Mouse (Mus musculus) forelimb bud, embryonic 11.5 days (tissue): ENCODE results near the gene Syt5.
A peak's percentile ranks its signal among the peaks of the same experiment; 100 is the strongest.
"Not testable (repeated sequence)": the region's sequence is repeated elsewhere in the genome, so short reads cannot be mapped to it uniquely, and the experiment has no call there.

ENCODE experiments used
- DNase-seq: peaks from one replicate; pipeline ENCODE4 v3.0.0-alpha.2; 2012; ENCODE audit warnings: low read depth, low spot score

The Syt5 gene

DNA sequence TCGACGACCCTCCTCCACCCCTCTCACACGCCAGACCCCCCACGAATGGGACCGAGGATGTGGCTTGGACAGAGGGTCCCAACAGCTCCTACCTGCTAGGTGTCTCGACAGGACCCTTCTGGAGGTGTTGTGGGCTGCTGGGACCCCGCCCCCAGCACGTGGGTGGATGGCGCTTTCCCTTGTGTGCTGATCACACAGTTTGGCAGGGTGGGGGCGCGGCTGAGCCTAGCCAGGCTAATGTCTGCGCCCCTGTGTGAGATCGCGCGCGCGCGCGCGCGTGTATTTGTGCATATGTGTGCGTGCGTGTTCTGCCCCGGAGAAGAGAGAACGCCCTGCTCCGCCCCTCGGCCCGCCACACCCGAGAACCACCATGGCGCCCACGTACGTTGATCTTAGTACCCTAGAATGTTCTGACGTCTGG lies at the start of gene Syt5:
TSS of gene Syt5 (minus strand) at position 321 of the 421 bp plus-strand sequence.
- peak; percentile 16 for DNase-seq

DNA sequence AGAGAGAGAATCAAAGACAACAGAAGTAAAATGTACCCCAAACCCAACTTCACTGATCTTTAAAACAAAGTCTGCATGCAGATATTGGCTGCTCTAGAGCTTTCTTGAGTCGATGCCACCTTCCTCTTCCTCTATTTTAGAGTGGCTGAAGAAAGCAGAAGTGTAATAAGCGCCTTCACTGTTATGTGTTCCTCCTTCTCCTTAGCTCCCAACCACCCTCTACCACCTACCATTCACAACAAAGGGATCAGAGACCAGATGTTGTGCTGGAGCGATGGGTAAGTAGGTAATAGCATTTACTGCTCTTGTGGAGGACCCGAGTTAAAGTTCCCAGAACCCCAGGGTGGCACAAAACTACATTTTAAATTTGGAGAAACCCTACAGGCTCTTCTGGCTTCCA lies 49.7 kb upstream of the Syt5 start:
- not testable (repeated sequence) for DNase-seq

DNA sequence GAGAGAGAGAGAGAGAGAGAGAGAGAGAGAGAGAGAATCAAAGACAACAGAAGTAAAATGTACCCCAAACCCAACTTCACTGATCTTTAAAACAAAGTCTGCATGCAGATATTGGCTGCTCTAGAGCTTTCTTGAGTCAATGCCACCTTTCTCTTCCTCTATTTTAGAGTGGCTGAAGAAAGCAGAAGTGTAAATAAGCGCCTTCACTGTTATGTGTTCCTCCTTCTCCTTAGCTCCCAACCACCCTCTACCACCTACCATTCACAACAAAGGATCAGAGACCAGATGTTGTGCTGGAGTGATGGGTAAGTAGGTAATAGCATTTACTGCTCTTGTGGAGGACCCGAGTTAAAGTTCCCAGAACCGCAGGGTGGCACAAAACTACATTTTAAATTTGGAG lies 34.1 kb upstream of the Syt5 start:
- not testable (repeated sequence) for DNase-seq

DNA sequence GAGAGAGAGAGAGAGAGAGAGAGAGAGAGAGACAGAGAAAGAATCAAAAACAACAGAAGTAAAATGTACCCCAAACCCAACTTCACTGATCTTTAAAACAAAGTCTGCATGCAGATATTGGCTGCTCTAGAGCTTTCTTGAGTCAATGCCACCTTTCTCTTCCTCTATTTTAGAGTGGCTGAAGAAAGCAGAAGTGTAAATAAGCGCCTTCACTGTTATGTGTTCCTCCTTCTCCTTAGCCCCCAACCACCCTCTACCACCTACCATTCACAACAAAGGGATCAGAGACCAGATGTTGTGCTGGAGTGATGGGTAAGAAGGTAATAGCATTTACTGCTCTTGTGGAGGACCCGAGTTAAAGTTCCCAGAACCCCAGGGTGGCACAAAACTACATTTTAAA lies 25.0 kb upstream of the Syt5 start:
- not testable (repeated sequence) for DNase-seq

DNA sequence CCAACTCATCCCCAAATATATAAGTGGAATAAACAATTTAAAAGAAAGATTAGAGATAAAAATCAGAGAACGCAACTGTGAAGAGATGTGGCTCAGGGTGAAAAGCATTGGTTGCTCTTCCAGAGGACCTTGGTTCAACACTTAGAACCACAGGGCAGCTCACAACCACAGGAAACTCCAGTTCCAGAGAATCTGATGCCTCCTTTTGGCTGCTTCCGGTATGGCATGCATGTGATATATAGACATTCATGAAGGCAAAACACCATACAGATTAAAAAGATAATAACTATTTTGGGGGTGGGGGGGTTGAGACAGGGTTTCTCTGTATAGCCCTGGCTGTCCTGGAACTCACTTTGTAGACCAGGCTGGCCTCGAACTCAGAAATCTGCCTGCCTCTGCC lies 15.3 kb upstream of the Syt5 start:
- DNase-seq, result no peak

DNA sequence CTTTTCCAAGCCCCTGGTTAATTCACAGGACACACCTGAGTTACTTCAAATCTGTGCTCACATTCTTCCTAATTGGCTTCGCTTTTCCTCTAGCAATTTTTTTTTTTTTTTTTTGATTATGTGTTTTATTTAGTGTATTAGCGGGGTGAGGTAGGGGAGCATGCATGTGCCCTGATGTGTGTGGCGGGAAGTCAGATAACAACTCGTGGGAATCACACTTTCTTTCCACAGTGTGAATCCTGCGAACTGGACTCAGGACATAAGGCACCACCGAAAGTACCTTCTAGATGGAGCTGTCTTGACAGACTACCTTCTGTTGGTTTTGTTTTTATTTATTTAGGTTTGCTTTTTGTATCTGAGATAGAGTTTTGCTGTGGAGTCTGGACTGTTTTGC lies 9.8 kb upstream of the Syt5 start:
- no peak for DNase-seq

DNA sequence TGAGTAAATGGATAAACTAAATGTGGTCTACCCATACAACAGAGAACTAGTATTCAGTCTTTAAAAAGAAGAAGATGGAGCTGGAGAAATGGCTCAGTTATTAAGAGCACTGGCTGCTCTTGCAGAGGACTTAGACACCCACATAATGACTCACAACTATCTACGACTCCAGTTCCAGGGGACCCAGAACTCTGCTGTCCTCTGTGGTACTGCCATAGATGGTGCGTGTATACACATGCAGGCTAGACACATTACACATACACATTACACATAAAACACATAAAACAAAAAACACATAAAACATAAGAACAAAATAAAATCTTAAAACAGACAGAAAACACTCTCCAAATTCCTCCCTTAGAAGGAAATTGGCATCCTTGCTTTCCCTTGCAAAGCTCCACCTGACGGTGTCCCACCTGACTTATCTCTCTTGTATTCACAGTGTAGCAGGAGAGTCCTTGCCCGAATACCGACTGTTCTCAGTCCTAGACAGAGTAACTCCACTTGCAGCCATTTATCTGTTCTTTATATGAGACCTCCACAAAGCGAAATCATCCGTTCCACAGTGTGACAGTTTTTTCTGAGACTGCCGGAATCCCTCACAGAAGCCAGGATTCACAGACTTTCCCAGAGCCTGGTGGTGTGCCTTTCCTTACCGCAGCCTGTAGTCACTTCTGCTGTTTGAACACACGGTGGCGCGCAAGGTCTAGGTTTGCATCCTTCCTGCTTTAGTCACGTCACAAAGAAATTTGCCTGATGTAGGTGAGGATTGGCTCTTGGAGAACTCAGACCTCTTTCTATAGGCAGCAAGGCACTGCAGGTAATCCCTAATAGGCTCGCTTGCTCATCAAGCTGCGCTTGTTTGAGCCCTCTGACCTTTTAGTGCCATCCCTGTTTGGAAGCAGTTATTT lies 9.2 kb upstream of the Syt5 start:
- peak; percentile 90 for DNase-seq

DNA sequence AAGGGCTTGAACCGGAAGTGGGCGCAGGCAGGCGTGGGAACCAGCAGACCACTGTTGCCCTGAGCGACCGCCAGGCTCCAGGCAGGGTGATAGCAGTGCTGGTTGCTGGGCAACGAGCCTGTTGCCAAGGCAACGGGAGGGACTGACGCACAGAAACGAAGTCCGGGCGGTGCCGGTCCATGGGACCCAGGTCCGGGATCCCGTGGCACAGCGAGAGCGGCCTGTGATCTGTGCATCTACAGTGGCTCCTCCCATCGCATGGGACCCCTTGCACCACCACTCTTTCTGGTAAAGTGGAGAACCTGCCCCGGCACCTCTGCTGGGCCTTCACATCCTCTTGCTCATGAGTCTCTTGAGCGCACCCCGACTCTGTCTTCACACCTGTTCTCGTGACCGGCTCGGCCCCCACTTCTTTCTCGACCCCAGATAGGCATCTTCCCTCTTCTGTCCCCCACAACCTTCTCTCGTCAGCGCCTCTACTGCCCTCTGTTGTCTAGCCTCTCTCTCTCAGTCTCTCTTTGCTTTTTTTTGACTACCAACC lies 680 bp downstream of the Syt5 start:
- peak; percentile 80 for DNase-seq

DNA sequence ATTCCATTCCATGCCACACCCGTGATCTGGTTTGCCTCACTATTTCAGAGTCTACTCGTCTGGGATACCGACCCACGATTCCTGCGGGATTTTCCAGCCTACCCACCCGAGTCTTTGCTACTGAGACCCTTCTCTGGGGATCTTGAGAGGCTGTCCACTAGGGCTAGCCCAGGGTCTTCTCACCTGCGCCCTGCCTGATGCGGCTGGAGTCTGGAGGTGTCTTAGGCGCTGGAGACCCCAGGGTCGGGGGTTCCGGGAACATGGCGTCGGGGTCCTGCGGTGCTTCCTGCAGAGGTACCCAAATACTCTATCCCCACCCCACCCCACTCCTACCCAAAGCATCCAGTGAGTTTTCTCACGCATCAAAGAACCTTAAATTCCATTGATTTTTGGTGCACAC lies 1.3 kb downstream of the Syt5 start:
- no peak for DNase-seq

DNA sequence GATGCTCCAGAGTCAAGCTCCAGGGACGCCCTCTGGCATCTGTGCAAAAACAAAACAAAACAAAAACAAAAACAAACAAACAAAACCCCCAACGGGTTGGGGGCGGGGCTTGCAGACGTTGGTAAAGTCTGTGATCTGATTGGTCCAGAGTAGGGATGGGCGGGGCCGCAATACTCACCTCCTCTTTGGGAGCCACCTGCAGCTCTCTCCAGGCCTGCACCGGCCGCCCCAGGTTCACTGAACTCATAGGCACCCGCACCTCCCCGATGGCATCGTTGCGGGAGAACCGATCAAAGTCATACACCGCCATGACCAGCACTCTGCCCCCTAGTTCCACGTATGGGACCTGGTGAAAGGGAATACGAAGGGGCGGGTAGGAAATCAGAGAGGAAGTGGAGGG lies 5.3 kb downstream of the Syt5 start:
- DNase-seq, result no peak

DNA sequence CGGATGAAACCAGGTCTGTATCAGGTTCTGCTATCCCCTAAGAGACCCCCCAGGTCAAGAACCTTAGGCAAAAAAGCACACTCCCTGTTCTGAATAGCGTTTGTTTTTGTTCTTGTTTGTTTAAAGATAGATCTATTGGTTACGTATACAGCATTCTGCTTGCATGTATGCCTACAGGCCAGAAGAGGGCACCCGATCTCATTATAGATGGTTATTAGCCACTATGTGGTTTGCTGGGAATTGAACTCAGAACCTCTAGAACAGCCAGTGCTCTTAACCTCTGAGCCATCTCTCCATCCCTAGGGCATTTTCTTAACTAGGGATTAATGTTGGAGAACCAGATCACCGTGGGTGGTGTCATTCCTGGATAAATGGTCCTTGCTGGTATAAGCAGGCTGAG lies 6.0 kb downstream of the Syt5 start:
- no peak for DNase-seq

DNA sequence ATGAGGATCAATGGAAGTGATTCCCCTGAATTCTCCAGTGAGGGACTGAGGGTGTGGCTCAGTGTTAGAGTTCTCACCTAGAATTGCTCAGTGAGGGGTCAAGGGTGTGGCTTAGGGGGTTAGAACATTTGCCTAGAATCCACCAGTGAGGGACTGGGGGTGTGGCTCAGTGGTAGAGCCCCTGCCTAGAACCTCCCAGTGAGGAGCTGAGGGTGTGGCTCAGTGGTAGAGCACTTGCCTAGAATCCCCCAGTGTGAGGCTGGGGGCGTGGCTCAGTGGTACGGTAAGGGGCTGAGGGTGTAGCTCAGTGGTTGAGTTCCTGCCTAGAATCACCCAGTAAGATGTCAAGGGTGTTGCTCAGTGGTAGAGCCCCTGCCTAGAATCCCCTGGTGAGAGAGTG lies 8.3 kb downstream of the Syt5 start:
- no peak for DNase-seq

DNA sequence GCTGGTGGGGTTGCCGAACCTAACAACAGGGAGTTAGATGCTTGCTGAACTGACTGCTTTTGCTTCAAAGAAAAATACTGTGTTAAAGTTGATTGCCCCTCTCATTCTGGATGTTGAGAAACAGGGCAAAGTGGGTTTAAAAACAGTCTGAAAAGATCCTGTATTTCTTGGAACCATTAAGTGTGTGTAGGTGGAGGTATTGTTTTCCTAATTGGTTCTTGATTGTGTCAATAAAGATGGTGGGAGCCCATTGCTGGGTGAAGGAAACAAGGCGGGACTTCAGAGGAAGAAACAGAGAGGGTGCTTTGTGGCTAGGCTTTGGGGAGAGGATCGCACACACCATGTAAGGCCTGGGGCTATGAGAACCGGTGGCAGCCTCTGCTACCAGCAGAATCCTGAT lies 10.2 kb downstream of the Syt5 start:
- DNase-seq, result no peak

DNA sequence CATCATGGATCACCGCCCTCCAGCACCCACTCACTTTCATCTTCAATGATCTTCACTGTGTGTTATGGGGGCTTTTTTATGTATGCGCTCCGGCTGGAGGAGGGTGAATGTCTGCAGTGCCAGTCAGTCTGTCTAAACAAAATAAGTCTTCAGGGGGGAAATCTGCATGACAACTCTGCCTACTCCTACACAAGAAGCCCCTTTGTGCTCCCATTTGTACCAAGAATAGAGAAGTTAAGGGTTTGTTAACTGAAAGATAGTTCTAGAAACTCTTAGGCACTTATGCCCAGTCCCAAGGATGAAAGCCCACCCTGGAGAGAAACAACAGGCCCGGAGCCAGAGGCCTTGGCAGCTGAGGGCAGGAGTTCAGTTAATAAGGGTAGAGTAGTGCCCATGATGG lies 11.0 kb downstream of the Syt5 start:
- DNase-seq, result no peak

DNA sequence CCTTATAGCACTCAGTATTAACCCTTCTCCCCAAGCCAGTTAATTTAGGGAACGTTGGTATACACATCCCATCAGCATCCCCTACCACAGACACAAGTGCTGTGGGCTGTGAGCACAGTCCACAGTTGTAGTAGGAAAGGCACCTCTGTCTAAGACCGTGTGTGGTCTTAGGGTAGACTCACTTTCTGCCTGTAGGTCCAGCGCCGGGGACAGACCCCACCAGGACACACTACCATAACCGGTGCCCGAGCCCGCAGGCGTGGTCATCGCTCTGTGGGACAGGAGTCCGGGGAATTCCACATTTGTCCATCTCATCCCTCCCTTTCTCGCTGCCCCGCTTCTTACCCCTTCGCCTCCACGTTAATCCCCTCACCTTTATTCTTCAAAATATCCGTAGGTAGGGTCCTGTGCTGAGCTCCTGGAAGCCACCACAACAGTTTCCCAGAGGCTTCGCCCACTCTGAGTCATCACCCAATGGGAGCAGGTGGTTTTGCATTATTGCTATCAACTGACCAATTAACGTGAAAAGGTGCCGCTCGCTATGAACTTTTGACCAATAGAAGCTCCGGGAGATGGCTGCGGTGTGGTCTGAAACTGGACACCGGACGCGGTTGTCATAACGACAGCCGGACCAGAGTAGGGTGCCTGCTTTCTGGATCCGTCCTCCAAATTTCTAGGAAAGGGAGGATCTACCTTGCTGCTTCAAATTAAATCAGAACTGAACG lies 15.2 kb downstream of the Syt5 start, which contains the start of gene Dnaaf3:
TSS of gene Dnaaf3 (minus strand) at position 449 of the 725 bp plus-strand sequence.
- DNase-seq, result peak; percentile 93

DNA sequence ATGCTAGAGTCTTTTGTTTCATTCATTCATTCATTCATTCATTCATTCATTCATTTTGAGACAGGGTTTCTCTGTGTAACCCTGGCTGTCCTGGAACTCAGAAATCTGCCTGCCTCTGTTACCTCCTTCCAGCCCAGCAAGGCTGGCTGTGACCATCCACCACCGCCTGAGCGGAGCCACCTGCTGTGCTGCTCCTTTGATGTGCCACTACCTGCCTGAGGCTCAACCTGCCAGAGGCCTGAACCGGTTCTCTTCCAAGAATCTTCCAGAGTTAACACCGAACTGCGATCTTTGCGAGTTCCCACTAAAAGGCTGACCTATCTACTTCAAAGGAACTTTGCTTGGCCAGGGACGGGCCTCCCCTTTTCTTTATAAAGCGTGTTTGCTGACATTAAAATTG lies 17.2 kb downstream of the Syt5 start:
- DNase-seq, result not testable (repeated sequence)

DNA sequence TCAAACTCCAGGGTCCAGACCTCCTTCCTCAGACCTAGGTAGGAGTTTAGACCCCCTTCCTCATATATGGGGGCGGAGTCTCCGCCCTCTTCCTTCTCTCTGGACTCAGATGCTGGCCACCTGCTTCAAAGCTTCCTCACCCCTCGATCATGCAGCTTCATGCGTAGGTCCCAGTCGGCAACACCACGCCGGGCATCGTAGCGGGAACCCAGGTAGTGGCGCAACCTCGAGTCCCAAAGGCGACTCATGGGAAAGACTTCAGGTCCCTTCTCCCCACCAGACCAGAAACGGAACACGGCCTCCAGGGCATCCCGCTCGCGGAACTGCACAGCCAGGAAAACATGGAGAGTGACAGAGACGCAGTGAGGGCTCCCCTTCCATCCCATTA lies 20.0 kb downstream of the Syt5 start:
- DNase-seq, result no peak

DNA sequence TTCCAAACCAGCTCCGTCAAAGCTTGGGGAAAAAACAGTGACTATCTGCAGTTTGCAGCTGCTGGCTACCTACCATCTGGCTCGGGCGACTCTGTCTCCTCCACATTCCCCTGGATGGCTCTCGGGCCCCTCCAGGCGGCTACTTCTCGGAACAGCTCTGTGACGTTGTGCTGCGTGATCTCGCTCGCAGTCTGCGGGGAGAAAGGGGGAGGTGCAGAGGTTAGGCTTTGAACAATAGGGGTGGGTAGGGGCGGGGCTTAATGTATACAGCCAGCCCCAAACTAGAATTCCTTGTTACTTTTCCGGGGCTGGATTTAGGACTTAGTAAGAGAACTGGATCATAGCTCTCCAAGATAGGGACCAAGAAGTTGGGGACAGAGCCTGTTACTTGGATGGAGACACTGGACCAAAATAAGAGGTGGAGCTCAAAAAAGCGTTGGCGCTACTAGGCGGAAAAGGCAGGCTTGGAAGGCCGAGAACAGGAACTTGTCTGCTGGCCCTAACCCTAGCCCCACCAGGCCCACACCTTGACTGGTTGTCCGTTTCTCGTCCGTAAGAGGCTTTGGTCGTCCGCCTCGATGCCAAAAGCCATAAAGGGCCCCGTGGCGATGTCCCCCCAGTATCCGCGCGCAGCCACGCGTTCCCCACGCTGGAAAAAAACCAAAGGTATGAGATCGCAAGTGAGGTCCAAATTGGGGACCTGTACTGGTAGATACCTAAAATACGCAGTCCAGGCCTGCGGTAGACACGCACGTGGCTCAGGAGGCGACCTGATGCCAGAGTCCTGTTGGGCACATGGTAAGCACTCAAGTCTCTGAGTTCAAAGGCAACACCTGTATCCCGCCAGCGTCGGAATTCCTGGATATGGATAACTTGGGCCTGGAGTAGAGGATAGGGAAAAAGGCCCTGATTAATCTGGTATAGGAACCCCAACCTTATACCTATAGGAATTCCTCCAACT lies 20.7 kb downstream of the Syt5 start:
- peak; percentile 93 for DNase-seq

DNA sequence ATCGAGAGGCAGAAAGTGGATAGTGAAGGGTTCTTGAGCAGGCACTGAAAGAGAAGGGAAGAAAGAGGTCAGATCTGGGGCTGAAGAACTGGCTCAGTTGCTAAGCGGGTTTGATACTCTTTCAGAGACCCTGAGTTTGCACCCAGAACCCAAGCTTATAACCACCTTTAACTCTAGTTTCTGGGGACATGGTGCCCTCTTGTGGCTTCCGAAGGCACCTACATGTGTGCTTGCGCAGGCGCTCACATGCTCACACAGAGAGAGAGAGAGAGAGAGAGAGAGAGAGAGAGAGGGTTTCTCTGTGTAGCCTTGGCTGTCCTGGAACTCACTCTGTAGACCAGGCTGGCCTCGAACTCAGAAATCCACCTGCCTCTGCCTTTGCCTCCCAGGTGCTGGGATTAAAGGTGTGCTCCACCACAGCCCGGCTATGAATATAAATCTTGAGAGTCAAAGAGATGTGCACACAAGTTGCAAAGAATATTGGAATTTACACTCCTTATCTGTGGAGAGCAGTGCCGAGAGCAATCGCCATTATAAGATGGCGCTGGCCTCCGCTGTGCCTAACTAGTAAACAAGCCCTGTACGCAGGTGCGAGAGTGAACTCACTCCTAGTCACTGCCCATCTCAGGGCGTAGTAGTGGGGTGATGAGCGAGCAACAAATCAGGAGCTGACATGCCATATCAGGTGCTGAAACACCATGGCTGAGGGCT lies 23.0 kb downstream of the Syt5 start, which contains the start of gene Tnni3:
TSS of gene Tnni3 (minus strand) at position 18 of the 711 bp plus-strand sequence.
- peak; percentile 68 for DNase-seq
